Mouse (Mus musculus): ENCODE data around the gene Prnp.

GRCm38 (mm10) chr2:131935390-131936105 lies 25.8 kb downstream of the Prnp start:
- TF ChIP-seq CTCF (IDR thresholded peaks at IDR 0.05; ENCODE audit: low read depth) (peak; percentile 60), EP300 (IDR thresholded peaks at IDR 0.05; ENCODE audit: low read depth) (no peak)
